In the genomic region with DNA sequence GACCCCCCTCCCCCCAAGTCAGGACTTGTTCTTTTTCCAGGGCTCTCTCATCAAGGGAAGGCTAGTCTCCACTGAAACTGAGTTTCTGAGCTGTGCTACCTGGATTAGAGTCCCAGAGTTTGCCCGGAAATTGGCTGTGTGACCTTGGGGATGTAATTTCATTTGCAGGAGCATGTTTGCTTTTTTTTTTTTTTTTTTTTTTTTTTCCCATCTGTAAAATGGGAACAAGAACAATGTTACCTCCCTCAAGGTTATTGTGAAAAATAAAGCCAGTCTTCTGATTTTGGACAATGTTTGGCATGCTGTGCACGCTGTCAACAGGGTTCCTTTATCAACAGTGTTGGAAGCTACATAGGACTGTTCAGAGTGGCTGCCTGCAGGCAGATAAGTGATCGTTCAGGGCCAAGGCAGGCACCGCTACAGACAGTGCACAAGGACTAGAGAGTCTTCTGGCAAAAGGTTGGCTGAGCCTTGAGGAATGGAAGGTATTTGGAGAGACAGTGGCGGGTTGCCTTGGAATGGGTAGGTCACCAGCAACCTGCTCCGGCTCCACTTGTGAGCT, we compare ENCODE assay signal across 1 mouse cellular context.
TF ChIP-seq lines count a peak whose summit lies in the region.

No protein-coding gene starts in this region.

TF ChIP-seq in MEL, 35 proteins besides CTCF, POLR2A, EP300 and RAD21 (continued from another document):
- TF ChIP-seq POLR2AphosphoS5 (IDR thresholded peaks at IDR 0.05; ENCODE audit: borderline replicate concordance, low read depth, low read length): no peak
- TF ChIP-seq MAZ (IDR thresholded peaks at IDR 0.05; ENCODE audit: low read depth, low read length): 0 out of 2 replicates have a peak, but pooled peaks have one; percentile 18
- TF ChIP-seq ETS1 (IDR thresholded peaks at IDR 0.05; ENCODE audit: low read depth, low read length): peak; percentile 70
- TF ChIP-seq BHLHE40 (IDR thresholded peaks at IDR 0.05; ENCODE audit: borderline replicate concordance, low read depth, low read length): no peak
- peak; percentile 77 for TF ChIP-seq TAL1 (IDR thresholded peaks at IDR 0.05; ENCODE audit: low read length)
- TF ChIP-seq MYC (IDR thresholded peaks at IDR 0.05; ENCODE audit: low read depth, low read length): peak; percentile 78; the same call in 1 of the 2 replicates
- TF ChIP-seq UBTF (IDR thresholded peaks at IDR 0.05; ENCODE audit: borderline replicate concordance, insufficient read depth, low read depth, low read length): 0 out of 2 replicates have a peak, but pooled peaks have one; percentile 59
- no peak for TF ChIP-seq SMC3 (IDR thresholded peaks at IDR 0.05; ENCODE audit: low read depth, low read length)
- no peak for TF ChIP-seq ELF1 (IDR thresholded peaks at IDR 0.05; ENCODE audit: low read depth, low read length)
- peak; percentile 81 for TF ChIP-seq TCF12 (IDR thresholded peaks at IDR 0.05; ENCODE audit: low read depth, low read length)
- TF ChIP-seq MAFK (IDR thresholded peaks at IDR 0.05; ENCODE audit: borderline replicate concordance, low read depth, low read length): no peak
- peak; percentile 86 for TF ChIP-seq GATA1 (IDR thresholded peaks at IDR 0.05; ENCODE audit: low read depth, low read length)
- no peak for TF ChIP-seq USF1 (IDR thresholded peaks at IDR 0.05; ENCODE audit: low read depth, low read length)
- 0 out of 2 replicates have a peak, but pooled peaks have one; percentile 40 for TF ChIP-seq MEF2A (IDR thresholded peaks at IDR 0.05; ENCODE audit: extremely low read depth, insufficient replicate concordance, low read depth, low read length, poor library complexity, severe bottlenecking)
- TF ChIP-seq RCOR1 (IDR thresholded peaks at IDR 0.05; ENCODE audit: low read depth, low read length): peak; percentile 57
- no peak; the same call in 1 of the 2 replicates for TF ChIP-seq HCFC1 (IDR thresholded peaks at IDR 0.05; ENCODE audit: low read depth, low read length)
- TF ChIP-seq USF2 (IDR thresholded peaks at IDR 0.05; ENCODE audit: borderline replicate concordance in 1 of 2, insufficient read depth in 1 of 2, low read depth in 1 of 2, low read length in 2 of 2): no peak
- peak; percentile 90 for TF ChIP-seq TBP (IDR thresholded peaks at IDR 0.05; ENCODE audit: low read depth, low read length)
- no peak for TF ChIP-seq GABPA (IDR thresholded peaks at IDR 0.05; ENCODE audit: low read depth, low read length)
- no peak for TF ChIP-seq NRF1 (IDR thresholded peaks at IDR 0.05; ENCODE audit: insufficient read depth, low read depth, low read length, poor library complexity, severe bottlenecking)
- peak; percentile 98 for TF ChIP-seq MXI1 (IDR thresholded peaks at IDR 0.05; ENCODE audit: low read depth, low read length)
- no peak for TF ChIP-seq NELFE (IDR thresholded peaks at IDR 0.05; ENCODE audit: low read depth, low read length)
- TF ChIP-seq MYB (IDR thresholded peaks at IDR 0.05; ENCODE audit: low read depth, low read length): no peak
- TF ChIP-seq JUND (IDR thresholded peaks at IDR 0.05; ENCODE audit: low read depth, low read length): no peak
